Mouse (Mus musculus): ENCODE data around the gene Cfap45. TPM values are rescaled to one million over a fixed set of nuclear protein-coding genes. Genes with fewer than 3 reads are reported as not detected.
A peak's percentile ranks its signal among the peaks of the same experiment; 100 is the strongest.

Gene Cfap45
- polyA plus RNA-seq, 1 experiment from 2014 or later: 2.7 TPM

DNA sequence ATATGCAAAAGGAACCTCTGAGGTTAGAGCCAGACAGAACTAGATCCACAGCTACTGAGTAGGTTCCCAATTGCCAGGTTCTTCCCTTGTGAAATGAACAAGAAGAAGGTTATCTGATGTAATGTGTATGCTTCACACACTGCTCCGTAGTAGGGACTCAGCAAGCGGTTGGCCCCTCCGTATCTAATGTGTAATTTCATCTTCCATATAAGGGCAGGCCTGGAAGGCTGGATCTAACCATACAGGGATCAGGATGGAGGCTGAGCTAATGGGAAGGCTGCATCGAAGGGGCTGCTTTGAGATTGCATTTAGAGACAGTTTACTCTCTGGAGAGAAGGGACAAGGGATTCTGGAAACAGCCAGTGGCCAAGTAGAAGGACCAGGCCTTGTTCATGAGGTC is 47.2 kb downstream of the Cfap45 start:
- Histone ChIP-seq H3K27me3 (ENCODE audit: control insufficient read depth, insufficient read depth, low read length) (peaks cover 2% of the 10 kb centered on the region; the same call in 1 of the 2 replicates), H3K9me3 (replicated peaks; ENCODE audit: control insufficient read depth, low read length) (no peaks in the 10 kb centered on the region), H3K27ac (ENCODE audit: low read depth, low read length) (no peak overlapping the region), H3K4me1 (ENCODE audit: control insufficient read depth, insufficient read depth, low read length) (no peaks in the 10 kb centered on the region), H3K36me3 (ENCODE audit: control insufficient read depth, insufficient read depth, low read length) (no peaks in the 10 kb centered on the region), H3K9ac (ENCODE audit: low read depth, low read length) (no peak overlapping the region), H3K4me3 (ENCODE audit: low read depth, low read length) (no peak overlapping the region), H3K4me2 (no peak overlapping the region)
- WGBS (ENCODE audit: insufficient replicate concordance): 45% methylated on average over 4 of the region's 4 CpGs
- ATAC-seq (replicated peaks; ENCODE audit: insufficient number of reproducible peaks, low FRiP score, low TSS enrichment): no peak

- WGBS (ENCODE audit: insufficient replicate concordance): 62% methylated on average over 6 of the region's 6 CpGs
- no peaks in the 10 kb centered on the region for H3K9me3 ChIP-seq (replicated peaks; ENCODE audit: control insufficient read depth, low read length)
- no peak for ATAC-seq (replicated peaks; ENCODE audit: insufficient number of reproducible peaks, low FRiP score, low TSS enrichment)
- no peak overlapping the region for H3K9ac ChIP-seq (ENCODE audit: low read depth, low read length)
- H3K4me3 ChIP-seq (ENCODE audit: low read depth, low read length): no peak overlapping the region
- H3K27me3 ChIP-seq (ENCODE audit: control insufficient read depth, insufficient read depth, low read length): peaks cover 13% of the 10 kb centered on the region
- no peak overlapping the region for H3K4me2 ChIP-seq
- no peak overlapping the region for H3K27ac ChIP-seq (ENCODE audit: low read depth, low read length)
- no peaks in the 10 kb centered on the region for H3K36me3 ChIP-seq (ENCODE audit: control insufficient read depth, insufficient read depth, low read length)
- no peaks in the 10 kb centered on the region for H3K4me1 ChIP-seq (ENCODE audit: control insufficient read depth, insufficient read depth, low read length)
Observed at GRCm38 (mm10) chr1:172580116-172580515, 59.5 kb downstream of the Cfap45 start.

GRCm38 (mm10) chr1:172582436-172582835 is 61.8 kb downstream of the Cfap45 start:
- 80% methylated on average over 8 of the region's 8 CpGs for whole genome bisulfite sequencing (ENCODE audit: insufficient replicate concordance)
- Histone ChIP-seq H3K9me3 (replicated peaks; ENCODE audit: control insufficient read depth, low read length) (no peaks in the 10 kb centered on the region), H3K27me3 (ENCODE audit: control insufficient read depth, insufficient read depth, low read length) (peaks cover 18% of the 10 kb centered on the region), H3K4me1 (ENCODE audit: control insufficient read depth, insufficient read depth, low read length) (peaks cover 5% of the 10 kb centered on the region; the same call in 1 of the 2 replicates), H3K4me2 (no peak overlapping the region), H3K36me3 (ENCODE audit: control insufficient read depth, insufficient read depth, low read length) (no peaks in the 10 kb centered on the region), H3K9ac (ENCODE audit: low read depth, low read length) (no peak overlapping the region), H3K4me3 (ENCODE audit: low read depth, low read length) (no peak overlapping the region), H3K27ac (ENCODE audit: low read depth, low read length) (no peak overlapping the region)
- no peak for ATAC-seq (replicated peaks; ENCODE audit: insufficient number of reproducible peaks, low FRiP score, low TSS enrichment)

- ATAC-seq (replicated peaks; ENCODE audit: insufficient number of reproducible peaks, low FRiP score, low TSS enrichment): no peak
- H3K4me2 ChIP-seq: no peak overlapping the region
- 84% methylated on average over 6 of the region's 6 CpGs for WGBS (ENCODE audit: insufficient replicate concordance)
Observed at GRCm38 (mm10) chr1:172584271-172584670, 63.7 kb downstream of the Cfap45 start.

GRCm38 (mm10) chr1:172585026-172585425 is 64.4 kb downstream of the Cfap45 start:
- ATAC-seq (replicated peaks; ENCODE audit: insufficient number of reproducible peaks, low FRiP score, low TSS enrichment): no peak
- H3K27me3 ChIP-seq (ENCODE audit: control insufficient read depth, insufficient read depth, low read length): peaks cover 26% of the 10 kb centered on the region
- no peak overlapping the region for H3K27ac ChIP-seq (ENCODE audit: low read depth, low read length)
- no peak overlapping the region for H3K9ac ChIP-seq (ENCODE audit: low read depth, low read length)
- no peaks in the 10 kb centered on the region for H3K9me3 ChIP-seq (replicated peaks; ENCODE audit: control insufficient read depth, low read length)
- 48% methylated on average over 4 of the region's 4 CpGs for WGBS (ENCODE audit: insufficient replicate concordance)
- no peak overlapping the region for H3K4me2 ChIP-seq
- H3K36me3 ChIP-seq (ENCODE audit: control insufficient read depth, insufficient read depth, low read length): no peaks in the 10 kb centered on the region
- H3K4me1 ChIP-seq (ENCODE audit: control insufficient read depth, insufficient read depth, low read length): peaks cover 5% of the 10 kb centered on the region; the same call in 1 of the 2 replicates
- H3K4me3 ChIP-seq (ENCODE audit: low read depth, low read length): no peak overlapping the region

More at GRCm38 (mm10) chr1:172584271-172584670, 63.7 kb downstream of the Cfap45 start:
- Histone ChIP-seq H3K27me3 (ENCODE audit: control insufficient read depth, insufficient read depth, low read length) (peaks cover 24% of the 10 kb centered on the region), H3K27ac (ENCODE audit: low read depth, low read length) (no peak overlapping the region), H3K4me1 (ENCODE audit: control insufficient read depth, insufficient read depth, low read length) (peaks cover 5% of the 10 kb centered on the region; the same call in 1 of the 2 replicates), H3K36me3 (ENCODE audit: control insufficient read depth, insufficient read depth, low read length) (no peaks in the 10 kb centered on the region), H3K9ac (ENCODE audit: low read depth, low read length) (no peak overlapping the region), H3K4me3 (ENCODE audit: low read depth, low read length) (no peak overlapping the region), H3K9me3 (replicated peaks; ENCODE audit: control insufficient read depth, low read length) (no peaks in the 10 kb centered on the region)

DNA sequence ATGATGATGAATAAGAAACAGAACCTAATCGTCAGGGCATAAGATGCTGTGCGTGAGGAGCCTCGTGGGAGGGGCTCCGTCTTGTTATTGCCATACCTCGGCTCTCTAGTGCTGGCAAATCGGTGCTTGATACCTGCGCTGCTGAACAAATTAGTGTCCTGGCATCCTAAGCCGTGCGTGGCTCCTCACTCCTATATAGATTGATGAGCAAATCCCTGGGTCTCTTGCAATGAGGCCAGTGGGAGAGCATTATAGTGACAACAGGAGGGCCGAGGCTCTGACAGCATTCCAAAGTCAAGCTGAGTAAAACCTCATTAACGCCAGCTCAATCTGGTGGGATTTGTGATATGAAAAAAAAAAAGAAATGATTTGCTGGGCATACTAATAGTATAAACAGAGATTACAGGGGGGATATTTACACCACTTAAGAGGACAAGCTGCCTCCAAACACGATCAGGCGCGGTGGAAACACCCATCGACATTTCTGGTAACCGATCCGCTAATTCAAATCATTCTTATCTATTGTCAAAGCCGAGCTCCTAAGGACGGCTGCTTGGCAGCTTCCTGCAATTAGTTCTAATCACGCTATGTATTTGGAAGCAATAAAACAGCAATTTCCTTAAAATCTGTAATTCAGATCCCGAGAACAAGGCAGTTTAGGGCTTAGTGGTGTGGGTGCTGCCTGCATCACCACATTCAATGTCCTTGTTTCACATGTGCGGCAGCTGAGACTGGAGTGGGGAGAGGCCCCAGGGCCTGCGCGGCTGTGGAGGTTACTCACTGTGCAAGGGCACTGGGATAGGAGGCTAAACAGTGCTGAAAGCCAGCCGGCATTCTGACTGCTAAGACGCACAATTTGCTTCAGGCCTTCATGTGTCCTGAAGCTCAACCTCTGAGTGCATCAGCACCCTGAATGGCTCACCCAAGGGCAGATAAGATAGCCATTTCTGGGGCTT is 65.3 kb downstream of the Cfap45 start:
- Histone ChIP-seq H3K27ac (ENCODE audit: low read depth, low read length) (no peak overlapping the region), H3K4me3 (ENCODE audit: low read depth, low read length) (no peak overlapping the region; the same call in 1 of the 2 replicates), H3K36me3 (ENCODE audit: control insufficient read depth, insufficient read depth, low read length) (no peaks in the 10 kb centered on the region), H3K4me2 (peak overlapping the region; percentile 46), H3K9me3 (replicated peaks; ENCODE audit: control insufficient read depth, low read length) (no peaks in the 10 kb centered on the region), H3K27me3 (ENCODE audit: control insufficient read depth, insufficient read depth, low read length) (peaks cover 26% of the 10 kb centered on the region), H3K9ac (ENCODE audit: low read depth, low read length) (no peak overlapping the region), H3K4me1 (ENCODE audit: control insufficient read depth, insufficient read depth, low read length) (peaks cover 5% of the 10 kb centered on the region; the same call in 1 of the 2 replicates)
- 20% methylated on average over 26 of the region's 26 CpGs for WGBS (ENCODE audit: insufficient replicate concordance)
- no peak for ATAC-seq (replicated peaks; ENCODE audit: insufficient number of reproducible peaks, low FRiP score, low TSS enrichment)

DNA sequence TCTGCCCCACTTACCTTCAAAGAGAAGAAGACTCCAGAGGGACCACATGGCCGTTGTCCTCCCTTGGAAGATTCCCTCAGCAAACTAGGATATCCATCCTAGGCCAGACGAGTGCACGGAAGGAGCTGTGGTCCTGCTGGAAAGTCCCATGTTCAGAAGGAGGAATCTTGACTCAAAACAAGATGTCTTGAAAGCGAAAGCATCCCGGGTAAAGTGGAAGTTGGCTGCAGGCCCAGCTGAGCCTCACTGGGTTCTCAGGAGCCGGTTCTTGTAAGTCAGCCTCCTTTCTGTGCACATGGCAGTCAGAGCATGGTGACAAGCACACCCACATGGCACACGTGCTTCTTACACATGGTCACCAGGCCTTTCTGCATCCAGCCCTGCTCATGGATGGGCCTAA is 69.8 kb downstream of the Cfap45 start, which contains the start of gene Slamf8:
Gene Slamf8, minus strand, starts transcription at position 184 of the 400 bp plus-strand sequence.
- H3K9me3 ChIP-seq (replicated peaks; ENCODE audit: control insufficient read depth, low read length): no peaks in the 10 kb centered on the region
- no peak within 1 kb of the TSS for H3K4me3 ChIP-seq (ENCODE audit: low read depth, low read length)
- H3K4me1 ChIP-seq (ENCODE audit: control insufficient read depth, insufficient read depth, low read length): peaks cover 5% of the 10 kb centered on the region; the same call in 1 of the 2 replicates
- H3K9ac ChIP-seq (ENCODE audit: low read depth, low read length): no peak within 1 kb of the TSS
- WGBS (ENCODE audit: insufficient replicate concordance): 71% methylated on average over 7 of the region's 7 CpGs
- H3K4me2 ChIP-seq: no peak within 1 kb of the TSS
- no peak within 1 kb of the TSS for H3K27ac ChIP-seq (ENCODE audit: low read depth, low read length)
- peaks cover 10% of the 10 kb centered on the region for H3K27me3 ChIP-seq (ENCODE audit: control insufficient read depth, insufficient read depth, low read length)
- no peak for ATAC-seq (replicated peaks; ENCODE audit: insufficient number of reproducible peaks, low FRiP score, low TSS enrichment)
- H3K36me3 ChIP-seq (ENCODE audit: control insufficient read depth, insufficient read depth, low read length): no peaks in the 10 kb centered on the region

GRCm38 (mm10) chr1:172593321-172593720 is 72.7 kb downstream of the Cfap45 start:
- H3K4me1 ChIP-seq (ENCODE audit: control insufficient read depth, insufficient read depth, low read length): no peaks in the 10 kb centered on the region
- H3K9ac ChIP-seq (ENCODE audit: low read depth, low read length): no peak overlapping the region
- H3K4me3 ChIP-seq (ENCODE audit: low read depth, low read length): no peak overlapping the region
- 67% methylated on average over 3 of the region's 3 CpGs for WGBS (ENCODE audit: insufficient replicate concordance)
- no peak overlapping the region for H3K27ac ChIP-seq (ENCODE audit: low read depth, low read length)
- no peaks in the 10 kb centered on the region for H3K36me3 ChIP-seq (ENCODE audit: control insufficient read depth, insufficient read depth, low read length)
- H3K9me3 ChIP-seq (replicated peaks; ENCODE audit: control insufficient read depth, low read length): no peaks in the 10 kb centered on the region
- H3K27me3 ChIP-seq (ENCODE audit: control insufficient read depth, insufficient read depth, low read length): peaks cover 4% of the 10 kb centered on the region; the same call in 1 of the 2 replicates
- H3K4me2 ChIP-seq: no peak overlapping the region
- no peak for ATAC-seq (replicated peaks; ENCODE audit: insufficient number of reproducible peaks, low FRiP score, low TSS enrichment)

Data from heart, embryonic 11.5 days (tissue).